Mouse (Mus musculus): Measurements from ENCODE around the gene Olfr1241. TPM values are rescaled to one million over a fixed set of nuclear protein-coding genes. Genes with fewer than 3 reads are reported as not detected.

The Olfr1241 gene
- not detected in 2 replicates for polyA plus RNA-seq (2012; ENCODE audit: low replicate concordance)

DNA sequence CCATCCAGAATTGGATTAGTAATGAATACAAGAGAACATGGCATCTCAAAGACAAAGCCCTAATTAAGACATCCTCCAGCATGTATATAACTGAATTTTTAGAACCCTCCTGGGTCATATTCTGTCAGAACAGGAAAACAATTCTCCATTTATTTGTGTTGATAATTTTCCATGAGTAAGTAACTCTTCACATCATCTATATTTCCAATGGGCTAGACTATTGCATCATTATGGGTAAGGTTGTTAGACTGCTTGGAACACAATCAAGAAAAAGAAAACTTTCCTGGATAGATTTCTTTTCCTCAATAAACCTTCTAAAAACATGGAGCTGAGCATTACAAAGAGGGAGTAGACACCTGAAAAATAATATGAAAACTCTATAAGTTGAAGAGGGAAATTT lies at the start of gene Olfr1241:
TSS of gene Olfr1241 (minus strand) at position 101 of the 400 bp plus-strand sequence.

DNA sequence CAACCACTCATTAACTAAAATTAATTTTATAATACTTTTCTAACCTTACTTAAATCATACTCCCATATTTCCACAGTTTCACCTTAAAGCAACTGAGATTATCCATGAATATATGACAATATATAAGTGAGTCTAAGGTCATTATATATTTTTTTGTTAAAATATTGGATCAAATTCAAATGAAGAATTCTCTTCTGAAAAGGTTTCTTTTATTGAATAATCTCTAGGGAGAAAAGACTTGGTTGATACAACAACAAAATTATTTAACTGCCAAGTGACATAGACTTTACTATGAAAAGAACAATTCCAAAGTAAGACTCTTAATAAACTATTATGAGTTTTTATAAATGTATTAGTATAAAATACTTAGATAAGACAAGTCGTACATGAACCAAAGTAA lies 44.5 kb upstream of the Olfr1241 start, which contains the start of gene Olfr1243:
TSS of gene Olfr1243 (minus strand) at position 101 of the 400 bp plus-strand sequence.

DNA sequence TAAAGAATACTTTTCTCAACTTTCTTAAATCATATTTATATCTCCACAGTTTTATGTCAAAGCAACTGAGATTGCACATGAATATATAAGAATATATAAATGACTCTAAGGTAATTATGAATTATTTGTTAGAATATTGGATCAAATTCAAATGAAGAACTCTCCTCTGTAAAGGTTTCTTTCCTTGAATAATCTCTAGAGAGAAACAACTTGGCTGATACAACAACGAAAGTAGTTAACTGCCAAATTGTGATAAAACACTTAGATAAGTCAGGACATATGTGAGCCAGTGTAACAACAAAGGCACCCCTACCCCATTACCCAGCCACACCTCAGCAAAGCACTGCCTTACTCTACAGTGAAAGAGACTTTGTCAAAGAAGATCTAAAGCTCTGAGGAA lies 11.3 kb upstream of the Olfr1241 start, which contains the start of gene Olfr1242:
TSS of gene Olfr1242 (minus strand) at position 101 of the 400 bp plus-strand sequence.

GRCm38 (mm10) chr2:89442900-89443299 lies 44.0 kb downstream of the Olfr1241 start, which contains the start of gene Olfr1240:
Gene Olfr1240 (minus strand): TSS chr2:89443000.

Other genes starting within 250 kb of the Olfr1241 start
- not detected in 2 replicates for gene Olfr1228, start 233.1 kb downstream of the Olfr1241 start, polyA plus RNA-seq (2012; ENCODE audit: low replicate concordance)
- not detected in 2 replicates for gene Olfr1229, start 199.1 kb downstream of the Olfr1241 start, polyA plus RNA-seq (2012; ENCODE audit: low replicate concordance)
- gene Olfr1230, start 189.9 kb downstream of the Olfr1241 start, polyA plus RNA-seq (2012; ENCODE audit: low replicate concordance) = not detected in 2 replicates
- gene Olfr1231, start 180.1 kb downstream of the Olfr1241 start, polyA plus RNA-seq (2012; ENCODE audit: low replicate concordance) = not detected in 2 replicates
- gene Olfr1232, start 157.5 kb downstream of the Olfr1241 start, polyA plus RNA-seq (2012; ENCODE audit: low replicate concordance) = not detected in 2 replicates
- gene Olfr1233, start 144.7 kb downstream of the Olfr1241 start, polyA plus RNA-seq (2012; ENCODE audit: low replicate concordance) = not detected in 2 replicates
- not detected in 2 replicates for gene Olfr1234, start 122.3 kb downstream of the Olfr1241 start, polyA plus RNA-seq (2012; ENCODE audit: low replicate concordance)
- gene Olfr1238, start 77.5 kb downstream of the Olfr1241 start, polyA plus RNA-seq (2012; ENCODE audit: low replicate concordance) = not detected in 2 replicates
- gene Olfr1239, start 66.7 kb downstream of the Olfr1241 start, polyA plus RNA-seq (2012; ENCODE audit: low replicate concordance) = not detected in 2 replicates
- not detected in 2 replicates for gene Olfr1240, start 44.1 kb downstream of the Olfr1241 start, polyA plus RNA-seq (2012; ENCODE audit: low replicate concordance)
- not detected in 2 replicates for gene Olfr1242, start 11.2 kb upstream of the Olfr1241 start, polyA plus RNA-seq (2012; ENCODE audit: low replicate concordance)
- not detected in 2 replicates for gene Olfr1243, start 44.4 kb upstream of the Olfr1241 start, polyA plus RNA-seq (2012; ENCODE audit: low replicate concordance)
- not detected in 2 replicates for gene Olfr1245, start 91.3 kb upstream of the Olfr1241 start, polyA plus RNA-seq (2012; ENCODE audit: low replicate concordance)
- gene Olfr1246, start 106.0 kb upstream of the Olfr1241 start, polyA plus RNA-seq (2012; ENCODE audit: low replicate concordance) = not detected in 2 replicates
- gene Olfr1247, start 127.0 kb upstream of the Olfr1241 start, polyA plus RNA-seq (2012; ENCODE audit: low replicate concordance) = not detected in 2 replicates
- gene Olfr1248, start 131.1 kb upstream of the Olfr1241 start, polyA plus RNA-seq (2012; ENCODE audit: low replicate concordance) = not detected in 2 replicates
- 0.05 TPM in 1 of 2 replicates, not detected in the other for gene Olfr1249, start 147.9 kb upstream of the Olfr1241 start, polyA plus RNA-seq (2012; ENCODE audit: low replicate concordance)
- not detected in 2 replicates for gene Olfr1250, start 174.3 kb upstream of the Olfr1241 start, polyA plus RNA-seq (2012; ENCODE audit: low replicate concordance)
- not detected in 2 replicates for gene Olfr1251, start 184.8 kb upstream of the Olfr1241 start, polyA plus RNA-seq (2012; ENCODE audit: low replicate concordance)
- gene Olfr1252, start 237.9 kb upstream of the Olfr1241 start, polyA plus RNA-seq (2012; ENCODE audit: low replicate concordance) = not detected in 2 replicates